10 mouse cellular contexts compared by ENCODE assay signal in genomic region chr15:101007236-101007635, GRCm38 (mm10). TPM values are rescaled to one million over a fixed set of nuclear protein-coding genes. Genes with fewer than 3 reads are reported as not detected.
DNase-seq lines count a peak whose midpoint lies in the region; ATAC-seq and TF ChIP-seq lines count a peak whose summit lies in the region.
"Had no signal": no experiment of that assay in that cellular context is flagged by ENCODE, and none has a peak within 500 bp of the region (broad histone marks: within the 10 kb centered on the region; RNA-seq: fewer than 3 reads in every experiment).

No protein-coding gene starts in this region.

- no peaks in the 10 kb centered on the region for H3K36me3 ChIP-seq in heart, embryonic 13.5 days
- H3K36me3 ChIP-seq in lung, embryonic 14.5 days (ENCODE audit: insufficient read depth) = no peaks in the 10 kb centered on the region
- no peaks in the 10 kb centered on the region for H3K36me3 ChIP-seq in embryonic facial prominence, embryonic 11.5 days (replicated peaks; ENCODE audit: control insufficient read depth, insufficient read depth, low read depth, low read length)
- no peaks in the 10 kb centered on the region for H3K36me3 ChIP-seq in limb, embryonic 14.5 days (ENCODE audit: control insufficient read depth, insufficient read depth, low read length)

- peak overlapping the region; percentile 76; the same call in 1 of the 2 replicates for H3K4me2 ChIP-seq in heart, embryonic 13.5 days
- peak overlapping the region; percentile 60 for H3K4me2 ChIP-seq in lung, embryonic 14.5 days
- peak overlapping the region; percentile 46; the same call in 1 of the 2 replicates for H3K4me2 ChIP-seq in embryonic facial prominence, embryonic 11.5 days (ENCODE audit: low read depth, low read length)
- H3K4me2 ChIP-seq in limb, embryonic 14.5 days (replicated peaks; ENCODE audit: low read depth, low read length, severe bottlenecking) = peak overlapping the region; percentile 46

- H3K27ac ChIP-seq in heart, embryonic 13.5 days (replicated peaks) = no peak overlapping the region
- H3K27ac ChIP-seq in lung, embryonic 14.5 days (ENCODE audit: low read depth) = no peak overlapping the region
- H3K27ac ChIP-seq in embryonic facial prominence, embryonic 11.5 days (replicated peaks; ENCODE audit: low read depth, low read length) = no peak overlapping the region
- H3K27ac ChIP-seq in limb, embryonic 14.5 days (replicated peaks; ENCODE audit: low read depth, low read length) = no peak overlapping the region

- no peak for ATAC-seq in heart, embryonic 13.5 days (ENCODE audit: extremely low read depth, insufficient number of reproducible peaks, low FRiP score, low TSS enrichment)
- no peak for ATAC-seq in lung, embryonic 14.5 days (ENCODE audit: insufficient read depth)
- ATAC-seq in embryonic facial prominence, embryonic 11.5 days (replicated peaks; ENCODE audit: insufficient number of reproducible peaks, low FRiP score, low TSS enrichment, low read depth) = 0 out of 2 replicates have a peak, but pooled peaks have one; percentile 7
- ATAC-seq in limb, embryonic 14.5 days (ENCODE audit: low FRiP score, low read depth) = no peak

- TF ChIP-seq CTCF in lung, embryonic 14.5 days (IDR thresholded peaks at IDR 0.05; ENCODE audit: low read depth) = no peak

- peaks cover 40% of the 10 kb centered on the region for H3K27me3 ChIP-seq in heart, embryonic 13.5 days (replicated peaks)
- 0 out of 2 replicates have a peak, but pooled peaks cover 4% of the 10 kb centered on the region for H3K27me3 ChIP-seq in lung, embryonic 14.5 days (ENCODE audit: insufficient read depth, low read length)
- no peaks in the 10 kb centered on the region for H3K27me3 ChIP-seq in embryonic facial prominence, embryonic 11.5 days (ENCODE audit: control insufficient read depth, insufficient read depth, low read length)
- H3K27me3 ChIP-seq in limb, embryonic 14.5 days (ENCODE audit: control insufficient read depth, insufficient read depth, low read length) = no peaks in the 10 kb centered on the region

- H3K4me3 ChIP-seq in heart, embryonic 13.5 days = peak overlapping the region; percentile 58; the same call in 1 of the 2 replicates
- H3K4me3 ChIP-seq in lung, embryonic 14.5 days (ENCODE audit: low read depth, low read length) = no peak overlapping the region
- H3K4me3 ChIP-seq in embryonic facial prominence, embryonic 11.5 days (ENCODE audit: low read depth, low read length) = no peak overlapping the region
- 0 out of 2 replicates have a peak overlapping the region, but pooled peaks have one; percentile 38 for H3K4me3 ChIP-seq in limb, embryonic 14.5 days (replicated peaks; ENCODE audit: low read length)

- DNase-seq in heart, postnatal 36 days = no peak
- DNase-seq in lung, embryonic 14.5 days = no peak
- no peak for DNase-seq in lung, adult 18-20 months
- no peak for DNase-seq in embryonic facial prominence, embryonic 11.5 days (ENCODE audit: low spot score)
- DNase-seq in limb, embryonic 14.5 days (ENCODE audit: low spot score) = no peak
- DNase-seq in cerebellum, adult 11 months = no peak
- DNase-seq in cerebellum, adult 9-10 months = no peak
- DNase-seq: cerebellum, postnatal 10 days had no signal

- TF ChIP-seq POLR2A in limb, embryonic 14.5 days (IDR thresholded peaks at IDR 0.05; ENCODE audit: borderline replicate concordance, extremely low read depth, insufficient read depth, insufficient read length) = no peak

- intact Hi-C loops in heart, postnatal 36 days (cut with DNase I) = no loop called here

- H3K9ac ChIP-seq in heart, embryonic 13.5 days = no peak overlapping the region
- H3K9ac ChIP-seq in lung, embryonic 14.5 days = no peak overlapping the region
- peak overlapping the region; percentile 30 for H3K9ac ChIP-seq in embryonic facial prominence, embryonic 11.5 days (replicated peaks; ENCODE audit: low read length)
- no peak overlapping the region for H3K9ac ChIP-seq in limb, embryonic 14.5 days (ENCODE audit: low read depth, low read length, severe bottlenecking)

- 69% methylated on average over 7 of the region's 7 CpGs for WGBS in heart, embryonic 13.5 days
- 67% methylated on average over 7 of the region's 7 CpGs for WGBS in lung, embryonic 14.5 days
- WGBS in embryonic facial prominence, embryonic 11.5 days = 76% methylated on average over 7 of the region's 7 CpGs
- 57% methylated on average over 7 of the region's 7 CpGs for WGBS in limb, embryonic 14.5 days

- peaks cover 6% of the 10 kb centered on the region for H3K4me1 ChIP-seq in heart, embryonic 13.5 days
- 0 out of 2 replicates have a peak, but pooled peaks cover 3% of the 10 kb centered on the region for H3K4me1 ChIP-seq in lung, embryonic 14.5 days (ENCODE audit: insufficient read depth)
- no peaks in the 10 kb centered on the region for H3K4me1 ChIP-seq in embryonic facial prominence, embryonic 11.5 days (ENCODE audit: control insufficient read depth, insufficient read depth, low read length)
- H3K4me1 ChIP-seq in limb, embryonic 14.5 days (ENCODE audit: control insufficient read depth, insufficient read depth, low read length) = peaks cover 5% of the 10 kb centered on the region; the same call in 1 of the 2 replicates

- no peaks in the 10 kb centered on the region for H3K9me3 ChIP-seq in heart, embryonic 13.5 days
- H3K9me3 ChIP-seq in lung, embryonic 14.5 days (ENCODE audit: low read depth, low read length) = no peaks in the 10 kb centered on the region
- H3K9me3 ChIP-seq in embryonic facial prominence, embryonic 11.5 days (replicated peaks; ENCODE audit: control insufficient read depth, low read length) = no peaks in the 10 kb centered on the region
- H3K9me3 ChIP-seq in limb, embryonic 14.5 days (ENCODE audit: control insufficient read depth, low read length) = no peaks in the 10 kb centered on the region

RNA-seq across cellular contexts. Expression of gene Gm47841, which starts 40.0 kb away (rescaled TPM):
- not detected in 2 replicates for polyA plus RNA-seq in heart, embryonic 13.5 days (2015; fragmentation: Nextera tagmentation; extraction: Ambion mirVana)
- total RNA-seq in heart, postnatal 36 days (2021) = not detected
- not detected in 2 replicates for polyA plus RNA-seq in lung, embryonic 14.5 days (2014; fragmentation: Nextera tagmentation; extraction: Ambion mirVana)
- polyA plus RNA-seq in embryonic facial prominence, embryonic 11.5 days (2014; fragmentation: Nextera tagmentation; extraction: Ambion mirVana) = not detected in 2 replicates
- polyA plus RNA-seq in limb, embryonic 14.5 days (2012; rRNA removed) = 0.05 TPM in 1 of 2 replicates, not detected in the other
- not detected in 2 replicates for polyA plus RNA-seq in limb, embryonic 14.5 days (2014; fragmentation: Nextera tagmentation; extraction: Ambion mirVana)
- total RNA-seq: adrenal gland, adult 18-20 months had no signal

Comparison
In these comparisons a context has a peak if more than half of its experiments do, and no peak if none do; other contexts are left out.
1. H3K4me3 ChIP-seq: peak in heart, embryonic 13.5 days (single experiment) and limb, embryonic 14.5 days (single experiment); none in lung, embryonic 14.5 days (single experiment) and embryonic facial prominence, embryonic 11.5 days (single experiment).
2. Peak in every context shown above with its lines, with median percentiles within 50 percentile points of each other: H3K4me2 ChIP-seq.